Mouse (Mus musculus) forebrain, embryonic 16.5 days (tissue): ENCODE data around the gene Sh3pxd2a. TPM values are rescaled to one million over a fixed set of nuclear protein-coding genes. Genes with fewer than 3 reads are reported as not detected.

ENCODE experiments used
- ATAC-seq: fragments of 200-750 bp; cut with Nextera tagmentation; 2 replicates; pipeline ENCODE4 v1.8.0; 2017; ENCODE audit warnings: mild to moderate bottlenecking, moderate library complexity
- H3K27ac ChIP-seq: fragments of 300-500 bp; sonication (generic); 2 replicates; pipeline ENCODE4 v1.5.1; 2014; ENCODE audit warnings: low read length, control low read depth
- H3K27me3 ChIP-seq: fragments of 300-500 bp; sonication (generic); replicated peaks from 2 replicates; pipeline ENCODE4 v1.6.1; 2014; ENCODE audit warnings: low read length; ENCODE audit not compliant: control insufficient read depth, insufficient read depth
- H3K36me3 ChIP-seq: fragments of 300-500 bp; sonication (generic); 2 replicates; pipeline ENCODE4 v1.6.1; 2014; ENCODE audit not compliant: control insufficient read depth, insufficient read depth
- H3K4me1 ChIP-seq: fragments of 300-500 bp; sonication (generic); replicated peaks from 2 replicates; pipeline ENCODE4 v1.6.1; 2014; ENCODE audit warnings: low read length; ENCODE audit not compliant: control insufficient read depth, insufficient read depth
- H3K4me2 ChIP-seq: fragments of 300-500 bp; sonication (generic); 2 replicates; pipeline ENCODE4 v1.6.1; 2014; ENCODE audit warnings: mild to moderate bottlenecking, low read length, control low read depth
- H3K4me3 ChIP-seq: fragments of 300-500 bp; sonication (generic); replicated peaks from 2 replicates; pipeline ENCODE4 v1.5.1; 2014; ENCODE audit warnings: mild to moderate bottlenecking, low read length, control low read depth
- H3K9ac ChIP-seq: fragments of 300-500 bp; sonication (generic); replicated peaks from 2 replicates; pipeline ENCODE4 v1.6.1; 2014; ENCODE audit warnings: low read depth, low read length, control low read depth
- H3K9me3 ChIP-seq: fragments of 300-500 bp; sonication (generic); 2 replicates; pipeline ENCODE4 v1.6.1; 2016; ENCODE audit warnings: low read length; ENCODE audit not compliant: control insufficient read depth
- WGBS: fragments of 180-500 bp; shearing (Covaris S2); extraction: QIAGEN DNeasy Blood & Tissue Kit; methylation state at CpG from one replicate; pipeline ENCODE4 v1.1.7; 2014; 5-methylcytosine and 5-hydroxymethylcytosine counted together
- polyA plus RNA-seq: library from polyadenylated mRNA; unstranded; fragments of >200 nt; fragmentation: Nextera tagmentation; extraction: Ambion mirVana; gene quantifications from 2 replicates; pipeline ENCODE4 v1.2.1, GENCODE M21; 2015

Gene Sh3pxd2a
- polyA plus RNA-seq, 1 experiment from 2014 or later, result 2.1 TPM

- H3K9me3 ChIP-seq, result no peaks in the 10 kb centered on the region
- 42% methylated on average over 8 of the region's 8 CpGs for WGBS
- no peak overlapping the region for H3K4me3 ChIP-seq
- 0 out of 2 replicates have a peak overlapping the region, but pooled peaks have one; percentile 7 for H3K9ac ChIP-seq
- H3K4me2 ChIP-seq, result no peak overlapping the region
- H3K27me3 ChIP-seq, result no peaks in the 10 kb centered on the region
- no peak for ATAC-seq
- H3K36me3 ChIP-seq, result no peaks in the 10 kb centered on the region
- H3K4me1 ChIP-seq, result peaks cover 31% of the 10 kb centered on the region
- no peak overlapping the region for H3K27ac ChIP-seq
Measured at GRCm38 (mm10) chr19:47320331-47320668, 143.9 kb downstream of the Sh3pxd2a start.

GRCm38 (mm10) chr19:47319521-47320330 lies 144.5 kb downstream of the Sh3pxd2a start:
- Histone ChIP-seq H3K4me3 (no peak overlapping the region), H3K9me3 (no peaks in the 10 kb centered on the region), H3K9ac (0 out of 2 replicates have a peak overlapping the region, but pooled peaks have one; percentile 7), H3K27ac (no peak overlapping the region), H3K36me3 (no peaks in the 10 kb centered on the region), H3K27me3 (no peaks in the 10 kb centered on the region), H3K4me1 (peaks cover 36% of the 10 kb centered on the region), H3K4me2 (no peak overlapping the region)
- 64% methylated on average over 10 of the region's 10 CpGs for WGBS
- no peak for ATAC-seq

- Histone ChIP-seq H3K4me2 (no peak overlapping the region), H3K36me3 (no peaks in the 10 kb centered on the region), H3K4me3 (no peak overlapping the region), H3K4me1 (peaks cover 43% of the 10 kb centered on the region), H3K27me3 (no peaks in the 10 kb centered on the region), H3K9me3 (no peaks in the 10 kb centered on the region), H3K9ac (no peak overlapping the region), H3K27ac (no peak overlapping the region)
- 87% methylated on average over 8 of the region's 8 CpGs for WGBS
- ATAC-seq, result no peak
Measured at GRCm38 (mm10) chr19:47319061-47319460, 145.1 kb downstream of the Sh3pxd2a start.

- ATAC-seq, result peak; percentile 63
- Histone ChIP-seq H3K9me3 (no peaks in the 10 kb centered on the region), H3K4me1 (peaks cover 52% of the 10 kb centered on the region), H3K9ac (0 out of 2 replicates have a peak overlapping the region, but pooled peaks have one; percentile 8), H3K27ac (peak overlapping the region; percentile 42; the same call in 1 of the 2 replicates), H3K4me3 (no peak overlapping the region), H3K27me3 (no peaks in the 10 kb centered on the region), H3K4me2 (no peak overlapping the region), H3K36me3 (no peaks in the 10 kb centered on the region)
- 37% methylated on average over 15 of the region's 15 CpGs for WGBS
Measured at GRCm38 (mm10) chr19:47317063-47317938, 146.9 kb downstream of the Sh3pxd2a start.

GRCm38 (mm10) chr19:47316288-47317062 lies 147.7 kb downstream of the Sh3pxd2a start:
- Histone ChIP-seq H3K4me3 (no peak overlapping the region), H3K4me1 (peaks cover 52% of the 10 kb centered on the region), H3K27ac (no peak overlapping the region), H3K9me3 (no peaks in the 10 kb centered on the region), H3K9ac (no peak overlapping the region), H3K4me2 (no peak overlapping the region), H3K27me3 (no peaks in the 10 kb centered on the region), H3K36me3 (no peaks in the 10 kb centered on the region)
- no peak for ATAC-seq
- 65% methylated on average over 19 of the region's 19 CpGs for WGBS

- ATAC-seq, result no peak
- H3K36me3 ChIP-seq, result no peaks in the 10 kb centered on the region
- H3K4me1 ChIP-seq, result peaks cover 50% of the 10 kb centered on the region
- no peak overlapping the region for H3K9ac ChIP-seq
- no peaks in the 10 kb centered on the region for H3K27me3 ChIP-seq
- 24% methylated on average over 1 of the region's 1 CpGs for WGBS
- no peaks in the 10 kb centered on the region for H3K9me3 ChIP-seq
- H3K4me3 ChIP-seq, result no peak overlapping the region
- H3K4me2 ChIP-seq, result no peak overlapping the region
- no peak overlapping the region for H3K27ac ChIP-seq
Measured at GRCm38 (mm10) chr19:47315917-47316265, 148.3 kb downstream of the Sh3pxd2a start.

GRCm38 (mm10) chr19:47315091-47315916 lies 148.9 kb downstream of the Sh3pxd2a start:
- no peak overlapping the region for H3K27ac ChIP-seq

GRCm38 (mm10) chr19:47314076-47314941 lies 149.9 kb downstream of the Sh3pxd2a start:
- 4% methylated on average over 46 of the region's 49 CpGs for WGBS
- H3K27me3 ChIP-seq, result no peaks in the 10 kb centered on the region
- ATAC-seq, result peak; percentile 41

More at GRCm38 (mm10) chr19:47315091-47315916, 148.9 kb downstream of the Sh3pxd2a start:
- H3K9me3 ChIP-seq, result no peaks in the 10 kb centered on the region
- H3K9ac ChIP-seq, result peak overlapping the region; percentile 63; the same call in 1 of the 2 replicates
- no peaks in the 10 kb centered on the region for H3K36me3 ChIP-seq
- peak overlapping the region; percentile 62 for H3K4me2 ChIP-seq
- peaks cover 44% of the 10 kb centered on the region for H3K4me1 ChIP-seq
- H3K4me3 ChIP-seq, result no peak overlapping the region
- no peak for ATAC-seq
- no peaks in the 10 kb centered on the region for H3K27me3 ChIP-seq
- WGBS, result 58% methylated on average over 14 of the region's 14 CpGs

More at GRCm38 (mm10) chr19:47314076-47314941, 149.9 kb downstream of the Sh3pxd2a start:
- Histone ChIP-seq H3K9ac (peak overlapping the region; percentile 63), H3K4me2 (peak overlapping the region; percentile 62), H3K4me3 (peak overlapping the region; percentile 39), H3K4me1 (peaks cover 40% of the 10 kb centered on the region), H3K9me3 (no peaks in the 10 kb centered on the region), H3K27ac (no peak overlapping the region), H3K36me3 (no peaks in the 10 kb centered on the region)
